Comparison of ENCODE assay signal across 9 mouse cellular contexts in the genomic region with DNA sequence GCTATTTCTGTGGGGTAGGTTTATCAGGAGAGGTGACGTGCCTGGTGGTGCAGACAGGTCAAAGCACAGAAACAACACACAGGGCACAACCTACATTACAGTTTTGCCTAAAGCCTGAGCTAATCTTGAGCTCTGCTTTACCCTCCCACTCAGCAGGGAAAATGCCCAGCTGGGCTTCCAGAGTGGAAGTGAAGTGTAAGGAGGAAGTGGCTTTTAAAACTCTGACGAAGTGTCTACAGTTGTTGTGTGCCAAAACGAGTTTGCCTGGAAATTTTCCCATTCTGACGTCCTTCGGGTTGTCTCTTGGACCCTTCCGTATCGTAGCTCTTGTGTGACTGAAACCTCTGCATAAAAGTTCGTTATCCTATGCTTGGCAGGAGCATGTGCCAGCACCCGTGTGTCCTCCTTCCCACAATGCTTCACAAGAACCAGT. TPM values are rescaled to one million over a fixed set of nuclear protein-coding genes. Genes with fewer than 3 reads are reported as not detected.
A peak's percentile ranks its signal among the peaks of the same experiment; 100 is the strongest.
DNase-seq lines count a peak whose midpoint lies in the region; ATAC-seq and TF ChIP-seq lines count a peak whose summit lies in the region.
"Had no signal": no experiment of that assay in that cellular context is flagged by ENCODE, and none has a peak within 500 bp of the region (broad histone marks: within the 10 kb centered on the region; RNA-seq: fewer than 3 reads in every experiment).

No protein-coding gene starts in this region.

- H3K4me2 ChIP-seq in heart, embryonic 15.5 days, result peak overlapping the region; percentile 52
- H3K4me2 ChIP-seq in liver, embryonic 16.5 days (ENCODE audit: low read depth, low read length), result no peak overlapping the region
- no peak overlapping the region for H3K4me2 ChIP-seq in forebrain, postnatal 0 days (ENCODE audit: low read depth)
- H3K4me2 ChIP-seq in midbrain, embryonic 15.5 days, result no peak overlapping the region

- H3K4me3 ChIP-seq in heart, embryonic 15.5 days, result peak overlapping the region; percentile 29
- no peak overlapping the region for H3K4me3 ChIP-seq in liver, embryonic 16.5 days (ENCODE audit: low read depth, low read length)
- H3K4me3 ChIP-seq in midbrain, embryonic 10.5 days, result no peak overlapping the region
- H3K4me3 ChIP-seq in forebrain, postnatal 0 days (ENCODE audit: low read depth, low read length), result no peak overlapping the region
- no peak overlapping the region for H3K4me3 ChIP-seq in midbrain, embryonic 15.5 days

- peaks cover 9% of the 10 kb centered on the region for H3K4me1 ChIP-seq in heart, embryonic 15.5 days (replicated peaks)
- H3K4me1 ChIP-seq in liver, embryonic 16.5 days (ENCODE audit: control insufficient read depth, low read depth, low read length), result peaks cover 48% of the 10 kb centered on the region
- H3K4me1 ChIP-seq in midbrain, embryonic 10.5 days, result no peaks in the 10 kb centered on the region
- H3K4me1 ChIP-seq in forebrain, postnatal 0 days (ENCODE audit: insufficient read depth), result no peaks in the 10 kb centered on the region
- H3K4me1 ChIP-seq in midbrain, embryonic 15.5 days, result no peaks in the 10 kb centered on the region

- 16% methylated on average over 9 of the region's 9 CpGs for WGBS in heart, embryonic 15.5 days
- 39% methylated on average over 9 of the region's 9 CpGs for WGBS in liver, embryonic 16.5 days (ENCODE audit: insufficient replicate concordance)
- WGBS in midbrain, embryonic 10.5 days, result 89% methylated on average over 9 of the region's 9 CpGs
- 37% methylated on average over 9 of the region's 9 CpGs for WGBS in forebrain, postnatal 0 days
- WGBS in midbrain, embryonic 15.5 days, result 73% methylated on average over 9 of the region's 9 CpGs

- peak; percentile 41 for DNase-seq in thymus, postnatal 36 days
- DNase-seq in thymus, postnatal 10 days (ENCODE audit: low spot score in 2 of 2), result no peak
- no peak for DNase-seq in midbrain, embryonic 10.5 days (ENCODE audit: low spot score)
- DNase-seq in forebrain, postnatal 0 days, result no peak
- DNase-seq: adrenal gland, adult 8-10 months had no signal

- no peaks in the 10 kb centered on the region for H3K27me3 ChIP-seq in heart, embryonic 15.5 days
- H3K27me3 ChIP-seq in liver, embryonic 16.5 days (ENCODE audit: control insufficient read depth, insufficient read depth, low read depth, low read length), result no peaks in the 10 kb centered on the region
- H3K27me3 ChIP-seq in midbrain, embryonic 10.5 days (ENCODE audit: low read depth, poor library complexity, severe bottlenecking), result no peaks in the 10 kb centered on the region
- no peaks in the 10 kb centered on the region for H3K27me3 ChIP-seq in forebrain, postnatal 0 days (ENCODE audit: insufficient read depth, low read length)
- H3K27me3 ChIP-seq in midbrain, embryonic 15.5 days (replicated peaks), result no peaks in the 10 kb centered on the region

- H3K27ac ChIP-seq in heart, embryonic 15.5 days, result peak overlapping the region; percentile 75
- peak overlapping the region; percentile 68 for H3K27ac ChIP-seq in liver, embryonic 16.5 days (ENCODE audit: low read length)
- H3K27ac ChIP-seq in midbrain, embryonic 10.5 days (replicated peaks), result no peak overlapping the region
- H3K27ac ChIP-seq in forebrain, postnatal 0 days (ENCODE audit: low read depth, low read length), result no peak overlapping the region
- H3K27ac ChIP-seq in midbrain, embryonic 15.5 days, result no peak overlapping the region

- no peaks in the 10 kb centered on the region for H3K9me3 ChIP-seq in heart, embryonic 15.5 days (replicated peaks)
- no peaks in the 10 kb centered on the region for H3K9me3 ChIP-seq in liver, embryonic 16.5 days (replicated peaks; ENCODE audit: control insufficient read depth, low read length)
- no peaks in the 10 kb centered on the region for H3K9me3 ChIP-seq in midbrain, embryonic 10.5 days (replicated peaks)
- no peaks in the 10 kb centered on the region for H3K9me3 ChIP-seq in forebrain, postnatal 0 days (ENCODE audit: low read length)
- H3K9me3 ChIP-seq in midbrain, embryonic 15.5 days, result no peaks in the 10 kb centered on the region

- H3K36me3 ChIP-seq in heart, embryonic 15.5 days, result no peaks in the 10 kb centered on the region
- no peaks in the 10 kb centered on the region for H3K36me3 ChIP-seq in liver, embryonic 16.5 days (ENCODE audit: control insufficient read depth, insufficient read depth)
- H3K36me3 ChIP-seq in midbrain, embryonic 10.5 days, result no peaks in the 10 kb centered on the region
- H3K36me3 ChIP-seq in forebrain, postnatal 0 days (ENCODE audit: insufficient read depth), result no peaks in the 10 kb centered on the region
- H3K36me3 ChIP-seq in midbrain, embryonic 15.5 days (replicated peaks), result no peaks in the 10 kb centered on the region

- peak; percentile 74 for ATAC-seq in heart, embryonic 15.5 days (replicated peaks; ENCODE audit: insufficient number of reproducible peaks, insufficient read depth, low FRiP score, low read depth)
- ATAC-seq in liver, embryonic 16.5 days (ENCODE audit: low read depth), result peak; percentile 57
- no peak for ATAC-seq in forebrain, postnatal 0 days
- ATAC-seq in midbrain, embryonic 15.5 days (replicated peaks), result no peak
- ATAC-seq: forebrain, embryonic 14.5 days had no signal

- no peak for TF ChIP-seq CTCF in forebrain, postnatal 0 days (IDR thresholded peaks at IDR 0.05; ENCODE audit: low read depth)

- H3K9ac ChIP-seq in heart, embryonic 15.5 days, result no peak overlapping the region
- peak overlapping the region; percentile 32 for H3K9ac ChIP-seq in liver, embryonic 16.5 days (ENCODE audit: low read depth, low read length)
- H3K9ac ChIP-seq in forebrain, postnatal 0 days, result no peak overlapping the region
- H3K9ac ChIP-seq in midbrain, embryonic 15.5 days, result no peak overlapping the region

RNA-seq across cellular contexts. Expression of a gene that starts 7.9 kb away (rescaled TPM):
- polyA plus RNA-seq in heart, embryonic 15.5 days (2015; fragmentation: Nextera tagmentation; extraction: Ambion mirVana), result 66.8 and 77.7 TPM in 2 replicates
- 286 and 291 TPM in 2 replicates for polyA plus RNA-seq in liver, embryonic 16.5 days (2015; fragmentation: Nextera tagmentation; extraction: Ambion mirVana)
- 38.4 and 46.3 TPM in 2 replicates for polyA plus RNA-seq in midbrain, embryonic 10.5 days (2016; fragmentation: Nextera tagmentation; extraction: Ambion mirVana)
- total RNA-seq in forebrain, postnatal 0 days (2014; rRNA removed), result 46.4 and 47.3 TPM in 2 replicates
- 135 and 210 TPM in 2 replicates for polyA plus RNA-seq in forebrain, postnatal 0 days (2015; fragmentation: Nextera tagmentation; extraction: Ambion mirVana)
- 131 and 134 TPM in 2 replicates for polyA plus RNA-seq in midbrain, embryonic 15.5 days (2015; fragmentation: Nextera tagmentation; extraction: Ambion mirVana)

Comparison
In these comparisons a context has a peak if more than half of its experiments do, and no peak if none do; other contexts are left out.
1. DNase-seq: peak in thymus, postnatal 36 days (2 of 2); none in thymus, postnatal 10 days (0 of 2), midbrain, embryonic 10.5 days (single experiment) and forebrain, postnatal 0 days (single experiment).
2. ATAC-seq: peak in heart, embryonic 15.5 days (single experiment) and liver, embryonic 16.5 days (single experiment); none in forebrain, postnatal 0 days (single experiment) and midbrain, embryonic 15.5 days (single experiment).
3. H3K27ac ChIP-seq: peak in heart, embryonic 15.5 days (single experiment) and liver, embryonic 16.5 days (single experiment); none in midbrain, embryonic 10.5 days (single experiment), forebrain, postnatal 0 days (single experiment) and midbrain, embryonic 15.5 days (single experiment).